Mouse (Mus musculus) liver, embryonic 15.5 days (tissue): Measurements from ENCODE around the gene Ifitm6. TPM values are rescaled to one million over a fixed set of nuclear protein-coding genes. Genes with fewer than 3 reads are reported as not detected.
A peak's percentile ranks its signal among the peaks of the same experiment; 100 is the strongest.

Source experiments
- ATAC-seq: fragments of 200-750 bp; cut with Nextera tagmentation; 2 replicates; pipeline ENCODE4 v1.8.0; 2017; ENCODE audit warnings: moderate number of reproducible peaks, mild to moderate bottlenecking, moderate library complexity; ENCODE audit not compliant: insufficient read depth
- H3K27ac ChIP-seq: fragments of 300-500 bp; sonication (generic); replicated peaks from 2 replicates; pipeline ENCODE4 v1.5.1; 2015; ENCODE audit warnings: mild to moderate bottlenecking, inconsistent platforms
- H3K27me3 ChIP-seq: fragments of 300-500 bp; sonication (generic); 2 replicates; pipeline ENCODE4 v1.6.1; 2015; ENCODE audit warnings: mild to moderate bottlenecking, inconsistent platforms
- H3K36me3 ChIP-seq: fragments of 300-500 bp; sonication (generic); replicated peaks from 2 replicates; pipeline ENCODE4 v1.6.1; 2015; ENCODE audit warnings: moderate library complexity, mild to moderate bottlenecking, inconsistent platforms
- H3K4me1 ChIP-seq: fragments of 300-500 bp; sonication (generic); replicated peaks from 2 replicates; pipeline ENCODE4 v1.6.1; 2015; ENCODE audit warnings: inconsistent platforms
- H3K4me2 ChIP-seq: fragments of 300-500 bp; sonication (generic); 2 replicates; pipeline ENCODE4 v1.6.1; 2015; ENCODE audit warnings: moderate library complexity, mild to moderate bottlenecking, inconsistent platforms
- H3K4me3 ChIP-seq: fragments of 300-500 bp; sonication (generic); replicated peaks from 2 replicates; pipeline ENCODE4 v1.5.1; 2015; ENCODE audit warnings: mild to moderate bottlenecking, inconsistent platforms
- H3K9ac ChIP-seq: fragments of 300-500 bp; sonication (generic); 2 replicates; pipeline ENCODE4 v1.6.1; 2015; ENCODE audit warnings: moderate library complexity, mild to moderate bottlenecking, inconsistent platforms
- H3K9me3 ChIP-seq: fragments of 300-500 bp; sonication (generic); replicated peaks from 2 replicates; pipeline ENCODE4 v1.6.1; 2016; ENCODE audit warnings: inconsistent platforms
- WGBS: fragments of 180-500 bp; shearing (Covaris S2); methylation state at CpG from one replicate; pipeline ENCODE4 v1.1.7; 2015; ENCODE audit warnings: mixed read lengths; ENCODE audit not compliant: insufficient replicate concordance; 5-methylcytosine and 5-hydroxymethylcytosine counted together
- polyA plus RNA-seq: library from polyadenylated mRNA; unstranded; fragments of >200 nt; fragmentation: Nextera tagmentation; extraction: Ambion mirVana; gene quantifications from 2 replicates; pipeline ENCODE4 v1.2.1, GENCODE M21; 2015

Gene Ifitm6
- polyA plus RNA-seq, 1 experiment from 2014 or later = 23.2 TPM

- Histone ChIP-seq H3K4me1 (peaks cover 37% of the 10 kb centered on the region), H3K27me3 (no peaks in the 10 kb centered on the region), H3K9me3 (no peaks in the 10 kb centered on the region), H3K9ac (no peak overlapping the region), H3K4me3 (no peak overlapping the region), H3K36me3 (no peaks in the 10 kb centered on the region), H3K27ac (no peak overlapping the region), H3K4me2 (no peak overlapping the region)
- no peak for ATAC-seq
- 65% methylated on average over 5 of the region's 5 CpGs for WGBS
Observed at GRCm38 (mm10) chr7:141006914-141007313, 10.8 kb downstream of the Ifitm6 start.

GRCm38 (mm10) chr7:141006446-141006845 is 11.3 kb downstream of the Ifitm6 start:
- no peaks in the 10 kb centered on the region for H3K27me3 ChIP-seq
- no peaks in the 10 kb centered on the region for H3K36me3 ChIP-seq
- 49% methylated on average over 6 of the region's 6 CpGs for WGBS
- no peak for ATAC-seq
- H3K9ac ChIP-seq = no peak overlapping the region
- H3K4me3 ChIP-seq = no peak overlapping the region
- no peaks in the 10 kb centered on the region for H3K9me3 ChIP-seq
- H3K4me2 ChIP-seq = no peak overlapping the region
- H3K4me1 ChIP-seq = peaks cover 32% of the 10 kb centered on the region
- H3K27ac ChIP-seq = no peak overlapping the region

GRCm38 (mm10) chr7:141003248-141004010 is 14.3 kb downstream of the Ifitm6 start:
- 59% methylated on average over 5 of the region's 5 CpGs for WGBS
- Histone ChIP-seq H3K4me2 (no peak overlapping the region), H3K9ac (no peak overlapping the region), H3K9me3 (no peaks in the 10 kb centered on the region), H3K4me1 (peaks cover 6% of the 10 kb centered on the region), H3K36me3 (no peaks in the 10 kb centered on the region), H3K4me3 (no peak overlapping the region), H3K27ac (no peak overlapping the region), H3K27me3 (no peaks in the 10 kb centered on the region)
- ATAC-seq = no peak

GRCm38 (mm10) chr7:141000881-141001708 is 16.6 kb downstream of the Ifitm6 start:
- Histone ChIP-seq H3K9me3 (no peaks in the 10 kb centered on the region), H3K36me3 (no peaks in the 10 kb centered on the region), H3K4me1 (0 out of 2 replicates have a peak, but pooled peaks cover 4% of the 10 kb centered on the region), H3K9ac (no peak overlapping the region), H3K27me3 (no peaks in the 10 kb centered on the region; the same call in 1 of the 2 replicates), H3K4me2 (no peak overlapping the region), H3K27ac (no peak overlapping the region), H3K4me3 (no peak overlapping the region)
- no peak for ATAC-seq
- 68% methylated on average over 15 of the region's 15 CpGs for WGBS

- H3K9me3 ChIP-seq = no peaks in the 10 kb centered on the region
- peak overlapping the region; percentile 2; the same call in 1 of the 2 replicates for H3K4me3 ChIP-seq
- H3K27me3 ChIP-seq = no peaks in the 10 kb centered on the region; the same call in 1 of the 2 replicates
- H3K27ac ChIP-seq = peak overlapping the region; percentile 65
- H3K4me2 ChIP-seq = peak overlapping the region; percentile 7; the same call in 1 of the 2 replicates
- WGBS = 50% methylated on average over 11 of the region's 11 CpGs
- no peak for ATAC-seq
- H3K36me3 ChIP-seq = no peaks in the 10 kb centered on the region
- H3K9ac ChIP-seq = no peak overlapping the region
- 0 out of 2 replicates have a peak, but pooled peaks cover 4% of the 10 kb centered on the region for H3K4me1 ChIP-seq
Observed at GRCm38 (mm10) chr7:140998853-140999700, 18.6 kb downstream of the Ifitm6 start.

- Histone ChIP-seq H3K4me1 (0 out of 2 replicates have a peak, but pooled peaks cover 4% of the 10 kb centered on the region), H3K27ac (no peak overlapping the region)
Observed at GRCm38 (mm10) chr7:140997817-140998216, 19.9 kb downstream of the Ifitm6 start.

GRCm38 (mm10) chr7:140991117-140991689 is 26.5 kb downstream of the Ifitm6 start:
- Histone ChIP-seq H3K4me2 (no peak overlapping the region), H3K9me3 (no peaks in the 10 kb centered on the region), H3K4me3 (no peak overlapping the region), H3K27me3 (no peaks in the 10 kb centered on the region), H3K9ac (no peak overlapping the region), H3K27ac (no peak overlapping the region), H3K4me1 (peaks cover 13% of the 10 kb centered on the region), H3K36me3 (no peaks in the 10 kb centered on the region)
- WGBS = 33% methylated on average over 14 of the region's 14 CpGs
- ATAC-seq = no peak

More at GRCm38 (mm10) chr7:140997817-140998216, 19.9 kb downstream of the Ifitm6 start:
- Histone ChIP-seq H3K4me3 (no peak overlapping the region), H3K9me3 (no peaks in the 10 kb centered on the region), H3K9ac (no peak overlapping the region), H3K27me3 (no peaks in the 10 kb centered on the region; the same call in 1 of the 2 replicates), H3K4me2 (no peak overlapping the region), H3K36me3 (no peaks in the 10 kb centered on the region)
- ATAC-seq = no peak
- WGBS = 6% methylated on average over 1 of the region's 1 CpGs

GRCm38 (mm10) chr7:140990622-140991021 is 27.1 kb downstream of the Ifitm6 start:
- H3K9ac ChIP-seq = no peak overlapping the region

GRCm38 (mm10) chr7:140990185-140990584 is 27.5 kb downstream of the Ifitm6 start:
- no peak for ATAC-seq
- Histone ChIP-seq H3K4me1 (peaks cover 13% of the 10 kb centered on the region), H3K9me3 (no peaks in the 10 kb centered on the region), H3K27me3 (no peaks in the 10 kb centered on the region), H3K4me2 (no peak overlapping the region), H3K9ac (no peak overlapping the region), H3K36me3 (no peaks in the 10 kb centered on the region), H3K27ac (no peak overlapping the region), H3K4me3 (no peak overlapping the region)
- 29% methylated on average over 6 of the region's 6 CpGs for WGBS

More at GRCm38 (mm10) chr7:140990622-140991021, 27.1 kb downstream of the Ifitm6 start:
- Histone ChIP-seq H3K36me3 (no peaks in the 10 kb centered on the region), H3K4me1 (peaks cover 13% of the 10 kb centered on the region), H3K4me3 (no peak overlapping the region), H3K9me3 (no peaks in the 10 kb centered on the region), H3K4me2 (no peak overlapping the region), H3K27me3 (no peaks in the 10 kb centered on the region), H3K27ac (no peak overlapping the region)
- WGBS = 28% methylated on average over 5 of the region's 5 CpGs
- ATAC-seq = no peak

GRCm38 (mm10) chr7:140989022-140989421 is 28.7 kb downstream of the Ifitm6 start:
- no peak for ATAC-seq
- H3K36me3 ChIP-seq = no peaks in the 10 kb centered on the region
- no peak overlapping the region for H3K9ac ChIP-seq
- H3K4me3 ChIP-seq = no peak overlapping the region
- no peaks in the 10 kb centered on the region for H3K9me3 ChIP-seq
- H3K4me1 ChIP-seq = peaks cover 13% of the 10 kb centered on the region
- 52% methylated on average over 4 of the region's 4 CpGs for WGBS
- no peaks in the 10 kb centered on the region for H3K27me3 ChIP-seq
- no peak overlapping the region for H3K27ac ChIP-seq
- H3K4me2 ChIP-seq = no peak overlapping the region
